Mouse (Mus musculus) lung, postnatal 14 days (tissue): ENCODE measurements around the gene Foxs1.

Experiments used
- DNase-seq: peaks from one replicate; pipeline ENCODE4 v3.0.0; 2021

Gene Foxs1

GRCm38 (mm10) chr2:152902658-152903057 lies 30.4 kb downstream of the Foxs1 start:
- DNase-seq = no peak

GRCm38 (mm10) chr2:152901296-152901695 lies 31.7 kb downstream of the Foxs1 start:
- no peak for DNase-seq

GRCm38 (mm10) chr2:152899011-152899410 lies 34.0 kb downstream of the Foxs1 start:
- DNase-seq = no peak

- no peak for DNase-seq
Observed at GRCm38 (mm10) chr2:152896926-152897325, 36.1 kb downstream of the Foxs1 start.

- DNase-seq = no peak
Observed at GRCm38 (mm10) chr2:152895834-152896233, 37.2 kb downstream of the Foxs1 start.

GRCm38 (mm10) chr2:152888774-152889173 lies 44.2 kb downstream of the Foxs1 start:
- DNase-seq = no peak

- DNase-seq = no peak
Observed at GRCm38 (mm10) chr2:152887230-152887629, 45.8 kb downstream of the Foxs1 start.

GRCm38 (mm10) chr2:152884101-152884645 lies 48.8 kb downstream of the Foxs1 start:
- no peak for DNase-seq
